Mouse (Mus musculus) kidney, adult 2 months (tissue): Measurements from ENCODE around the gene Il1rapl1.

Experiments
- CTCF ChIP-seq: fragments of 200-500 bp; conservative IDR thresholded peaks from 2 replicates; pipeline ENCODE4 v1.5.1; 2011; ENCODE audit warnings: low read depth, mild to moderate bottlenecking, control low read depth, low read length, moderate library complexity, mixed read lengths; ENCODE audit not compliant: insufficient read depth, insufficient read length
- POLR2A ChIP-seq: fragments of 200-500 bp; IDR thresholded peaks from one replicate; pipeline ENCODE4 v1.6.1; 2011; ENCODE audit warnings: low read depth, low read length, control low read depth

DNA sequence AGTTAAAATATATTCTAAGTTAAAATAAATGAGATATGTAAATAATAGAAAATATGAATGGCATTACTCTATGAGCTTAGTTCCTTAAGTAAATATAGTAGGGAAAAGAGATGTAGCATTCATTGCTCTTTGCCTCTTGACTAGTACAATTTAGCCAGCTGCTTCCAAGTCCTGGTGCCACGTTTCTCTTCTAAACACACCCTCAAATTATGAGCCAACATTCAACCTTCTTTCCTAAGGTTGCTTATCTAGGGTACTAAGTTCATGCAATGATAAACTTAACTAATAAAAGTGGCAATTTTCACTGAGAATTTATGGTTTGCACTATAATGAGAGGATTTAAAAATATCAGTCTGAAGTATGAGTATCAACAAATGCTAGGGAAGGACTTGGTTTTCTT is 218.3 kb downstream of the Il1rapl1 start:
- TF ChIP-seq POLR2A, result no peak
- no peak for TF ChIP-seq CTCF
